Mouse (Mus musculus): ENCODE data around the gene Gm26920. TPM values are rescaled to one million over a fixed set of nuclear protein-coding genes. Genes with fewer than 3 reads are reported as not detected.

Gene Gm26920
- total and polyA plus RNA-seq, 3 experiments = 0.90 TPM; not detected in 2

GRCm38 (mm10) chr7:30044354-30044753 is 45.9 kb downstream of the Gm26920 start:
- Histone ChIP-seq H3K4me1 (ENCODE audit: insufficient read depth, low read depth, low read length) (peaks cover 3% of the 10 kb centered on the region; the same call in 1 of the 2 replicates), H3K27me3 (ENCODE audit: insufficient read depth, low read length) (peaks cover 14% of the 10 kb centered on the region), H3K9me3 (replicated peaks) (no peaks in the 10 kb centered on the region), H3K36me3 (replicated peaks) (no peaks in the 10 kb centered on the region), H3K4me3 (ENCODE audit: low read depth, low read length) (no peak overlapping the region)
- TF ChIP-seq CTCF (IDR thresholded peaks at IDR 0.05; ENCODE audit: low read depth, low read length) (no peak), TAL1 (conservative IDR thresholded peaks at IDR 0.05; ENCODE audit: low read depth, low read length) (no peak), POLR2AphosphoS5 (IDR thresholded peaks at IDR 0.05; ENCODE audit: insufficient replicate concordance, low read depth, low read length) (no peak), GATA2 (IDR thresholded peaks at IDR 0.05; ENCODE audit: borderline replicate concordance, low read depth, low read length) (no peak), GATA1 (IDR thresholded peaks at IDR 0.05; ENCODE audit: borderline replicate concordance, low read length) (no peak)
- ATAC-seq (ENCODE audit: extremely low read depth, insufficient number of reproducible peaks, low FRiP score, poor library complexity, severe bottlenecking) = no peak
- DNase-seq (ENCODE audit: low spot score) = no peak

- TF ChIP-seq GATA1 (IDR thresholded peaks at IDR 0.05; ENCODE audit: borderline replicate concordance, low read length) (no peak), CTCF (IDR thresholded peaks at IDR 0.05; ENCODE audit: low read depth, low read length) (no peak), TAL1 (conservative IDR thresholded peaks at IDR 0.05; ENCODE audit: low read depth, low read length) (no peak), POLR2AphosphoS5 (IDR thresholded peaks at IDR 0.05; ENCODE audit: insufficient replicate concordance, low read depth, low read length) (no peak), GATA2 (IDR thresholded peaks at IDR 0.05; ENCODE audit: borderline replicate concordance, low read depth, low read length) (no peak)
- H3K9me3 ChIP-seq (replicated peaks) = no peaks in the 10 kb centered on the region
- H3K4me1 ChIP-seq (ENCODE audit: insufficient read depth, low read depth, low read length) = peaks cover 5% of the 10 kb centered on the region; the same call in 1 of the 2 replicates
- no peaks in the 10 kb centered on the region for H3K36me3 ChIP-seq (replicated peaks)
- DNase-seq (ENCODE audit: low spot score) (no peak), ATAC-seq (ENCODE audit: extremely low read depth, insufficient number of reproducible peaks, low FRiP score, poor library complexity, severe bottlenecking) (no peak)
- H3K4me3 ChIP-seq (ENCODE audit: low read depth, low read length) = no peak overlapping the region
- H3K27me3 ChIP-seq (ENCODE audit: insufficient read depth, low read length) = peaks cover 17% of the 10 kb centered on the region
Observed at GRCm38 (mm10) chr7:30034331-30034730, 55.9 kb downstream of the Gm26920 start.

GRCm38 (mm10) chr7:30031379-30031778 is 58.8 kb downstream of the Gm26920 start:
- Histone ChIP-seq H3K27me3 (ENCODE audit: insufficient read depth, low read length) (peaks cover 10% of the 10 kb centered on the region), H3K4me1 (ENCODE audit: insufficient read depth, low read depth, low read length) (peaks cover 5% of the 10 kb centered on the region; the same call in 1 of the 2 replicates), H3K4me3 (ENCODE audit: low read depth, low read length) (no peak overlapping the region), H3K36me3 (replicated peaks) (peaks cover 20% of the 10 kb centered on the region), H3K9me3 (replicated peaks) (no peaks in the 10 kb centered on the region)
- DNase-seq (ENCODE audit: low spot score) (no peak), ATAC-seq (ENCODE audit: extremely low read depth, insufficient number of reproducible peaks, low FRiP score, poor library complexity, severe bottlenecking) (no peak)
- TF ChIP-seq TAL1 (conservative IDR thresholded peaks at IDR 0.05; ENCODE audit: low read depth, low read length) = no peak
- no peak for TF ChIP-seq GATA1 (IDR thresholded peaks at IDR 0.05; ENCODE audit: borderline replicate concordance, low read length)
- no peak for TF ChIP-seq POLR2AphosphoS5 (IDR thresholded peaks at IDR 0.05; ENCODE audit: insufficient replicate concordance, low read depth, low read length)
- no peak for TF ChIP-seq CTCF (IDR thresholded peaks at IDR 0.05; ENCODE audit: low read depth, low read length)
- TF ChIP-seq GATA2 (IDR thresholded peaks at IDR 0.05; ENCODE audit: borderline replicate concordance, low read depth, low read length) = no peak

DNA sequence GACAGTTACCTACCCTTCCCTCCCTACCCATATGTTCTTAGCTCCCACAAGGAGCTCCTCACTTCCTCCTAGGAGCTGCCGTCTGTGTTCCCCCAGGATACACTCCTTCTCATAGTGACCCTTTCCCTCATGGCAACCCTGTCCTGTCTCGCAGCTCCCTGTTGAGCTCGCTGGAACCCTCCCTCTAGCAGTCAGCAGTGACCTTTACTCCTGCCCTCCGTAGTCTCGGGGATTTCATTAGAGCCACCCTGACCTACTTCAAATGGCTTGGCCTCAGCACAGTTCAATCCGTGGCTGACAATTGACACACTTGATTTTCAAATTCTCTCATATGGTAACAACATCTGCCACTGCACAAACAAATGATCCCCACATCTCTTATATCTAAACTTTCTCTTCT is 59.5 kb downstream of the Gm26920 start:
- Histone ChIP-seq H3K4me1 (ENCODE audit: insufficient read depth, low read depth, low read length) (peaks cover 5% of the 10 kb centered on the region; the same call in 1 of the 2 replicates), H3K27me3 (ENCODE audit: insufficient read depth, low read length) (peaks cover 10% of the 10 kb centered on the region), H3K36me3 (replicated peaks) (peaks cover 26% of the 10 kb centered on the region), H3K4me3 (ENCODE audit: low read depth, low read length) (no peak overlapping the region), H3K9me3 (replicated peaks) (no peaks in the 10 kb centered on the region)
- ATAC-seq (ENCODE audit: extremely low read depth, insufficient number of reproducible peaks, low FRiP score, poor library complexity, severe bottlenecking) (no peak), DNase-seq (ENCODE audit: low spot score) (no peak)
- TF ChIP-seq CTCF (IDR thresholded peaks at IDR 0.05; ENCODE audit: low read depth, low read length) (no peak), POLR2AphosphoS5 (IDR thresholded peaks at IDR 0.05; ENCODE audit: insufficient replicate concordance, low read depth, low read length) (no peak), TAL1 (conservative IDR thresholded peaks at IDR 0.05; ENCODE audit: low read depth, low read length) (no peak), GATA1 (IDR thresholded peaks at IDR 0.05; ENCODE audit: borderline replicate concordance, low read length) (no peak), GATA2 (IDR thresholded peaks at IDR 0.05; ENCODE audit: borderline replicate concordance, low read depth, low read length) (no peak)

GRCm38 (mm10) chr7:30028572-30028971 is 61.6 kb downstream of the Gm26920 start:
- TF ChIP-seq CTCF (IDR thresholded peaks at IDR 0.05; ENCODE audit: low read depth, low read length) (no peak), POLR2AphosphoS5 (IDR thresholded peaks at IDR 0.05; ENCODE audit: insufficient replicate concordance, low read depth, low read length) (no peak), GATA2 (IDR thresholded peaks at IDR 0.05; ENCODE audit: borderline replicate concordance, low read depth, low read length) (no peak), GATA1 (IDR thresholded peaks at IDR 0.05; ENCODE audit: borderline replicate concordance, low read length) (no peak), TAL1 (conservative IDR thresholded peaks at IDR 0.05; ENCODE audit: low read depth, low read length) (no peak)
- DNase-seq (ENCODE audit: low spot score) = no peak
- ATAC-seq (ENCODE audit: extremely low read depth, insufficient number of reproducible peaks, low FRiP score, poor library complexity, severe bottlenecking) = no peak

DNA sequence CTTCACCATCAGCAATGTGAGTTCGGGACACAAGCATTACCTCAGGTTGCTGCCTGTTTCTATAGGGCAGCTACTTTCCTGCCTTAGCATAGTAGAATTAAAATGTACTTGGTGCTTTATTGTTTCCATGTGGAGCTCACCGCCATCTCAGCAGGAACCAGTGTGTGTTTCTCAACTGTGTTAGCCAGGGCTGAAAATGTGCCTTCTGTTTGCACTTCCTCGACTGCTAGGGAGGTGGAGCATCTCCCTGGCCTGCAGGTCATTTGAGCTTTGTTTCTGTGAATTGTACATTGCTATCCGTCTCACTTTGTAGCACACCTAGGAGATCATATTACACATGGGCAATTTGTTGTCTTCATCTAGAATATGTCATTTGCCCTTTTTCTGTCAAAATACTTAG is 62.9 kb downstream of the Gm26920 start:
- no peak for TF ChIP-seq GATA2 (IDR thresholded peaks at IDR 0.05; ENCODE audit: borderline replicate concordance, low read depth, low read length)
- no peak for TF ChIP-seq POLR2AphosphoS5 (IDR thresholded peaks at IDR 0.05; ENCODE audit: insufficient replicate concordance, low read depth, low read length)
- TF ChIP-seq GATA1 (IDR thresholded peaks at IDR 0.05; ENCODE audit: borderline replicate concordance, low read length) = no peak
- no peak for TF ChIP-seq CTCF (IDR thresholded peaks at IDR 0.05; ENCODE audit: low read depth, low read length)
- no peak for TF ChIP-seq TAL1 (conservative IDR thresholded peaks at IDR 0.05; ENCODE audit: low read depth, low read length)
- H3K27me3 ChIP-seq (ENCODE audit: insufficient read depth, low read length) = peaks cover 2% of the 10 kb centered on the region; the same call in 1 of the 2 replicates
- ATAC-seq (ENCODE audit: extremely low read depth, insufficient number of reproducible peaks, low FRiP score, poor library complexity, severe bottlenecking) = no peak
- no peak overlapping the region for H3K4me3 ChIP-seq (ENCODE audit: low read depth, low read length)
- no peaks in the 10 kb centered on the region for H3K9me3 ChIP-seq (replicated peaks)
- peaks cover 57% of the 10 kb centered on the region for H3K36me3 ChIP-seq (replicated peaks)
- DNase-seq (ENCODE audit: low spot score) = no peak
- H3K4me1 ChIP-seq (ENCODE audit: insufficient read depth, low read depth, low read length) = peaks cover 3% of the 10 kb centered on the region; the same call in 1 of the 2 replicates

More at GRCm38 (mm10) chr7:30028572-30028971, 61.6 kb downstream of the Gm26920 start:
- Histone ChIP-seq H3K4me1 (ENCODE audit: insufficient read depth, low read depth, low read length) (peaks cover 3% of the 10 kb centered on the region; the same call in 1 of the 2 replicates), H3K27me3 (ENCODE audit: insufficient read depth, low read length) (peaks cover 2% of the 10 kb centered on the region), H3K9me3 (replicated peaks) (no peaks in the 10 kb centered on the region), H3K4me3 (ENCODE audit: low read depth, low read length) (no peak overlapping the region), H3K36me3 (replicated peaks) (peaks cover 44% of the 10 kb centered on the region)

Measured in G1E (cell line).